Comparison of ENCODE assay signal across 9 mouse cellular contexts in the genomic region with DNA sequence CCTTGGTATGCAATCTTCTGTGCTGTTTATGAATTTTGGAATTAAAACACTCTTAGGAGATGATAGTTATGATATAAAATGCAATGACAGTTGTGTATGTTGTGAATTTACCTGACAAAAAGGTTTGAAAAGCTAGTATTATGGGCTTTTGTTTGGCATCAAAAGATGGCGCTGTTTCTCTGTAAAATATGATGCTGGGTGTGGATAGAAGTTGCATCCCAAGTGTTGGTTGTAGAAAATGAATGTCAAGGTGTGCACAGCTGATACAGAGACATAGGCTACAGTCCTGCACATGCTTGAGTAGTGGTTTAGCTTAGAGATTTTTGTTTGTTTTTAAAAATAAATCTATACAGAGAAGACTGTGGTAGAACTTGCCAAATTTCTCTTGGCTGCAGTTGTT.
DNase-seq lines count a peak whose midpoint lies in the region; ATAC-seq and TF ChIP-seq lines count a peak whose summit lies in the region.
"Had no signal": no experiment of that assay in that cellular context is flagged by ENCODE, and none has a peak within 500 bp of the region (broad histone marks: within the 10 kb centered on the region; RNA-seq: fewer than 3 reads in every experiment).

No protein-coding gene starts in this region.

- no peak for ATAC-seq in intestine, postnatal 0 days
- ATAC-seq in intestine, embryonic 15.5 days: no peak
- ATAC-seq in erythroid progenitor cell, adult 5-6 weeks (replicated peaks; ENCODE audit: low FRiP score, poor library complexity, severe bottlenecking): peak; percentile 85
- ATAC-seq in midbrain, embryonic 13.5 days: peak; percentile 78

- H3K4me2 ChIP-seq in intestine, postnatal 0 days (replicated peaks; ENCODE audit: low read depth): no peak overlapping the region
- H3K4me2 ChIP-seq in intestine, embryonic 15.5 days (replicated peaks): no peak overlapping the region
- H3K4me2 ChIP-seq in midbrain, embryonic 13.5 days (replicated peaks): no peak overlapping the region
- H3K4me2 ChIP-seq: hindbrain, embryonic 15.5 days had no signal

- H3K27me3 ChIP-seq in intestine, postnatal 0 days (replicated peaks; ENCODE audit: control insufficient read depth, insufficient read depth, low read length): no peaks in the 10 kb centered on the region
- no peaks in the 10 kb centered on the region for H3K27me3 ChIP-seq in intestine, embryonic 15.5 days (replicated peaks)
- H3K27me3 ChIP-seq in midbrain, embryonic 13.5 days: no peaks in the 10 kb centered on the region
- H3K27me3 ChIP-seq: hindbrain, embryonic 15.5 days had no signal

- no peaks in the 10 kb centered on the region for H3K4me1 ChIP-seq in intestine, postnatal 0 days (replicated peaks; ENCODE audit: control insufficient read depth, insufficient read depth, low read length)
- H3K4me1 ChIP-seq in intestine, embryonic 15.5 days (replicated peaks): no peaks in the 10 kb centered on the region
- no peaks in the 10 kb centered on the region for H3K4me1 ChIP-seq in midbrain, embryonic 13.5 days (replicated peaks)
- H3K4me1 ChIP-seq: hindbrain, embryonic 15.5 days had no signal

- H3K9me3 ChIP-seq in intestine, postnatal 0 days (ENCODE audit: control insufficient read depth): no peaks in the 10 kb centered on the region
- no peaks in the 10 kb centered on the region for H3K9me3 ChIP-seq in intestine, embryonic 15.5 days
- H3K9me3 ChIP-seq in midbrain, embryonic 13.5 days: no peaks in the 10 kb centered on the region
- H3K9me3 ChIP-seq: hindbrain, embryonic 15.5 days had no signal

- H3K27ac ChIP-seq in intestine, postnatal 0 days (ENCODE audit: low read depth, low read length): no peak overlapping the region
- H3K27ac ChIP-seq in intestine, embryonic 15.5 days: no peak overlapping the region
- no peak overlapping the region for H3K27ac ChIP-seq in midbrain, embryonic 13.5 days
- H3K27ac ChIP-seq: hindbrain, embryonic 15.5 days had no signal

- H3K36me3 ChIP-seq in intestine, postnatal 0 days (ENCODE audit: control insufficient read depth, insufficient read depth): no peaks in the 10 kb centered on the region
- no peaks in the 10 kb centered on the region for H3K36me3 ChIP-seq in intestine, embryonic 15.5 days
- H3K36me3 ChIP-seq in midbrain, embryonic 13.5 days: no peaks in the 10 kb centered on the region
- H3K36me3 ChIP-seq: hindbrain, embryonic 15.5 days had no signal

- H3K9ac ChIP-seq in intestine, postnatal 0 days (ENCODE audit: low read depth, low read length): no peak overlapping the region
- H3K9ac ChIP-seq in intestine, embryonic 15.5 days: no peak overlapping the region
- H3K9ac ChIP-seq in midbrain, embryonic 13.5 days (replicated peaks): no peak overlapping the region
- H3K9ac ChIP-seq: hindbrain, embryonic 15.5 days had no signal

- 35% methylated on average over 1 of the region's 1 CpGs for WGBS in intestine, postnatal 0 days
- WGBS in intestine, embryonic 15.5 days: 50% methylated on average over 1 of the region's 1 CpGs
- 39% methylated on average over 1 of the region's 1 CpGs for WGBS in midbrain, embryonic 13.5 days

- H3K4me3 ChIP-seq in intestine, postnatal 0 days (ENCODE audit: low read depth, low read length): no peak overlapping the region
- no peak overlapping the region for H3K4me3 ChIP-seq in intestine, embryonic 15.5 days (replicated peaks)
- H3K4me3 ChIP-seq in midbrain, embryonic 13.5 days (replicated peaks): no peak overlapping the region
- H3K4me3 ChIP-seq: hindbrain, embryonic 15.5 days had no signal

- DNase-seq in 416B (ENCODE audit: low read depth) (peak; percentile 19), MN1 (ENCODE audit: low spot score) (peak; percentile 56)
- DNase-seq in testis, postnatal 10 days (ENCODE audit: low spot score): no peak
- no peak for DNase-seq in spleen, postnatal 14 days (ENCODE audit: low spot score in 2 of 2)

- peak; percentile 67 for TF ChIP-seq CTCF in intestine, postnatal 0 days (IDR thresholded peaks at IDR 0.05; ENCODE audit: low read depth)

Comparison
In these comparisons a context has a peak if more than half of its experiments do, and no peak if none do; other contexts are left out.
1. ATAC-seq: peak in erythroid progenitor cell, adult 5-6 weeks (single experiment) and midbrain, embryonic 13.5 days (single experiment); none in intestine, postnatal 0 days (single experiment) and intestine, embryonic 15.5 days (single experiment).
2. DNase-seq: peak in 416B (single experiment) and MN1 (single experiment); none in testis, postnatal 10 days (single experiment) and spleen, postnatal 14 days (0 of 2).